Mouse (Mus musculus): ENCODE data around the gene Zmiz1.

DNA sequence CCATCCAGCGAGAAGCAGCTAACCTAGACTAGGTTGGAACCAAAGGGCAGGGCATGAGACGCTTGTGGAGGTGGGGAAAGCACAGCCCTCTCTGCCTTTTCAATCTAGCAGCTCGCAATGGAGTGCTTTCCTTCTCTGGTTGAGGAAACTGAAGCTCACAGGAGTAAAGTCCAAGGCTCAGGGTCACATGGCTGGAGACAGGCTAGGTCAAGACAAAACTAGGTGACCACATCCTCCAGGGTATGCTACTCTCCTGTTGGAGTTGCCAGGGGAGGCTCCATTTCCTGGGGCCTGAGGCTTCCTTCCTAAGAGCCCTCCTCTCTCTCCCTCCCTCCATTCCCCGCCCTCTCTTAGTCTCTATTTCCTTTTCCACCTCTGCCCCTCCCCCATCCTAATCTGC, 135.6 kb downstream of the Zmiz1 start:
- TF ChIP-seq EP300 (IDR thresholded peaks at IDR 0.05; ENCODE audit: low read depth) (no peak), CTCF (IDR thresholded peaks at IDR 0.05; ENCODE audit: low read depth) (no peak)
